Mouse (Mus musculus): Measurements from ENCODE around the gene Clps. TPM values are rescaled to one million over a fixed set of nuclear protein-coding genes. Genes with fewer than 3 reads are reported as not detected.

Clps gene
- polyA plus RNA-seq, 1 experiment from 2014 or later = not detected

DNA sequence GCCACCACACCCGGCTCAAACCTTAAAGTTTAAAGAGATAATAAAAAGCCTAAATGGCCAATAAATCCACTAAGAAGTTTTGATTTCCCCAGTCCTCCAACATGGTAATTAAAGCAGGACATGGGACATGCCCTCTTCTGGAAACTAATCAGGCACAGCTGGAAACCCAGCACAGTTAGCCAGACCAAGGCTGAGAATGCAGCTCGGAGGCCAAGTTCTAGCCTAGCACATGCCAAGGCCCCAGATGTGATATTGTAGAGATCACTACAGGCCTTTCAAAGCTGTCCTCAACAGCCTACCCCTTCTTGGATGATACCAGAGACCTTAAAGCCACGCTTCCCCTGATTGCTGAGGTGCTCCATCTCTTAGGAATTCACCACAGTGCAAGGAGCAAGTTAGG, 25.9 kb upstream of the Clps start:
- WGBS = 88% methylated on average over 3 of the region's 3 CpGs
- H3K4me1 ChIP-seq (replicated peaks; ENCODE audit: control insufficient read depth, insufficient read depth, low read length) = no peaks in the 10 kb centered on the region
- H3K27me3 ChIP-seq (ENCODE audit: control insufficient read depth, insufficient read depth, low read length) = no peaks in the 10 kb centered on the region
- ATAC-seq (replicated peaks; ENCODE audit: low FRiP score) (no peak), DNase-seq (ENCODE audit: low spot score) (no peak)
- peaks cover 12% of the 10 kb centered on the region for H3K36me3 ChIP-seq (ENCODE audit: control insufficient read depth, insufficient read depth, low read length)
- no peak overlapping the region for H3K4me2 ChIP-seq (ENCODE audit: low read depth, low read length, severe bottlenecking)
- H3K4me3 ChIP-seq (ENCODE audit: low read depth, low read length) = no peak overlapping the region
- no peak overlapping the region for H3K9ac ChIP-seq (ENCODE audit: low read length)
- no peak overlapping the region for H3K27ac ChIP-seq (ENCODE audit: low read depth, low read length)
- H3K9me3 ChIP-seq (ENCODE audit: control insufficient read depth, low read length) = no peaks in the 10 kb centered on the region

DNA sequence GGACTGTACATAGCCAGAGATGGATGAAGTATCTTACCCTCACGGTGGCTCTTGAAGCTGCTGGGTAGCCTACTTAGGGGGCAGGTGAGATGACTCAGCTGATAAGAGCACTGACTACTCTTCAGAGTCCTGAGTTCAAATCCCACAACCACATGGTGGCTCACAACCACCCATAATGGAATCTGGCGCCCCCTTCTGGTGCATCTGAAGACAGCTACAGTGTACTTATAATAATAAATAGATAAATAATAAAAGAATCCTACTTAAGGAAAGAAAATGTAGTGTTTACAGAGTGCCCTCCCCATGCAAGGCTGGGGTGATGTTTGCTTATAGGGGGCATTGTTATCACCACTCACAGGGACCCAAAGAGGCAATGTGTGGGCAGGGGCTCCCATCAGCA, 20.5 kb upstream of the Clps start:
- Histone ChIP-seq H3K27me3 (ENCODE audit: control insufficient read depth, insufficient read depth, low read length) (no peaks in the 10 kb centered on the region), H3K9me3 (ENCODE audit: control insufficient read depth, low read length) (no peaks in the 10 kb centered on the region), H3K36me3 (ENCODE audit: control insufficient read depth, insufficient read depth, low read length) (no peaks in the 10 kb centered on the region), H3K4me3 (ENCODE audit: low read depth, low read length) (no peak overlapping the region), H3K4me2 (ENCODE audit: low read depth, low read length, severe bottlenecking) (no peak overlapping the region), H3K9ac (ENCODE audit: low read length) (no peak overlapping the region), H3K27ac (ENCODE audit: low read depth, low read length) (no peak overlapping the region), H3K4me1 (replicated peaks; ENCODE audit: control insufficient read depth, insufficient read depth, low read length) (no peaks in the 10 kb centered on the region)
- WGBS = 56% methylated on average over 2 of the region's 2 CpGs
- DNase-seq (ENCODE audit: low spot score) = no peak
- no peak for ATAC-seq (replicated peaks; ENCODE audit: low FRiP score)

- H3K9ac ChIP-seq (ENCODE audit: low read length) = no peak overlapping the region
- H3K4me2 ChIP-seq (ENCODE audit: low read depth, low read length, severe bottlenecking) = no peak overlapping the region
- H3K27me3 ChIP-seq (ENCODE audit: control insufficient read depth, insufficient read depth, low read length) = no peaks in the 10 kb centered on the region
- H3K36me3 ChIP-seq (ENCODE audit: control insufficient read depth, insufficient read depth, low read length) = no peaks in the 10 kb centered on the region
- H3K4me1 ChIP-seq (replicated peaks; ENCODE audit: control insufficient read depth, insufficient read depth, low read length) = no peaks in the 10 kb centered on the region
- no peak overlapping the region for H3K4me3 ChIP-seq (ENCODE audit: low read depth, low read length)
- 5% methylated on average over 9 of the region's 9 CpGs for WGBS
- ATAC-seq (replicated peaks; ENCODE audit: low FRiP score) = no peak
- peak; percentile 86 for DNase-seq (ENCODE audit: low spot score)
- H3K9me3 ChIP-seq (ENCODE audit: control insufficient read depth, low read length) = no peaks in the 10 kb centered on the region
- no peak overlapping the region for H3K27ac ChIP-seq (ENCODE audit: low read depth, low read length)
These were observed 19.8 kb upstream of the Clps start for GRCm38 (mm10) chr17:28580396-28580795.

- ATAC-seq (replicated peaks; ENCODE audit: low FRiP score) (peak; percentile 88), DNase-seq (ENCODE audit: low spot score) (peak; percentile 90)
- Histone ChIP-seq H3K27me3 (ENCODE audit: control insufficient read depth, insufficient read depth, low read length) (no peaks in the 10 kb centered on the region), H3K4me1 (replicated peaks; ENCODE audit: control insufficient read depth, insufficient read depth, low read length) (no peaks in the 10 kb centered on the region), H3K9me3 (ENCODE audit: control insufficient read depth, low read length) (no peaks in the 10 kb centered on the region), H3K36me3 (ENCODE audit: control insufficient read depth, insufficient read depth, low read length) (no peaks in the 10 kb centered on the region), H3K27ac (ENCODE audit: low read depth, low read length) (no peak within 1 kb of the TSS), H3K9ac (ENCODE audit: low read length) (no peak within 1 kb of the TSS), H3K4me2 (ENCODE audit: low read depth, low read length, severe bottlenecking) (peak within 1 kb of the TSS; percentile 32), H3K4me3 (ENCODE audit: low read depth, low read length) (peak within 1 kb of the TSS; percentile 14)
- 14% methylated on average over 50 of the region's 50 CpGs for WGBS
These were observed 14.9 kb upstream of the Clps start, which contains the start of gene Lhfpl5 for GRCm38 (mm10) chr17:28575244-28576125. TSS of gene Lhfpl5 (plus strand) at chr17:28575641.

GRCm38 (mm10) chr17:28572941-28573340, 12.4 kb upstream of the Clps start:
- Histone ChIP-seq H3K9me3 (ENCODE audit: control insufficient read depth, low read length) (no peaks in the 10 kb centered on the region), H3K4me3 (ENCODE audit: low read depth, low read length) (no peak overlapping the region), H3K36me3 (ENCODE audit: control insufficient read depth, insufficient read depth, low read length) (no peaks in the 10 kb centered on the region), H3K4me2 (ENCODE audit: low read depth, low read length, severe bottlenecking) (no peak overlapping the region), H3K27me3 (ENCODE audit: control insufficient read depth, insufficient read depth, low read length) (no peaks in the 10 kb centered on the region), H3K27ac (ENCODE audit: low read depth, low read length) (no peak overlapping the region), H3K4me1 (replicated peaks; ENCODE audit: control insufficient read depth, insufficient read depth, low read length) (no peaks in the 10 kb centered on the region), H3K9ac (ENCODE audit: low read length) (no peak overlapping the region)
- ATAC-seq (replicated peaks; ENCODE audit: low FRiP score) = no peak
- DNase-seq (ENCODE audit: low spot score) = no peak
- WGBS = 88% methylated on average over 6 of the region's 6 CpGs

DNA sequence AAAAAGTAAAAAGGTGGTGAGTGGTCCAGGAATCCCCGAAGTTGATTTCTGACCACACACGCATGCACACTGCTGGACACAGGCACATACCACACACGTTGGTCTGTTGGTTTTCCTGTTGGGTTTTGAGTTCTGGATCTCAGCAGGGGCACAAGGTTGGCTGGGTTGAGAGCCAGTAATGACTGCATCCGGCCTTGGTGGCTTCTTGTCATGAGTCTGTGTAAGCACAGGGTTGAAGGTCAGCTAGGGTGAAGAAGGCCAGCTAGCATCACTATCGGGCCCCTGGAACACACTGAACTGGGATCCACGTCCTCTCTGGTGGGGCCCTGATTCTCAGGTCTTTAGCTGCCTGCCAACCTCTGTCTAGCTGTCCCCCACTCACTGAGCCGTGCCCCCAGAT, 12.0 kb upstream of the Clps start:
- no peak for DNase-seq (ENCODE audit: low spot score)
- H3K9ac ChIP-seq (ENCODE audit: low read length) = no peak overlapping the region
- WGBS = 89% methylated on average over 7 of the region's 7 CpGs
- no peak overlapping the region for H3K4me3 ChIP-seq (ENCODE audit: low read depth, low read length)
- H3K4me1 ChIP-seq (replicated peaks; ENCODE audit: control insufficient read depth, insufficient read depth, low read length) = no peaks in the 10 kb centered on the region
- no peaks in the 10 kb centered on the region for H3K9me3 ChIP-seq (ENCODE audit: control insufficient read depth, low read length)
- H3K27me3 ChIP-seq (ENCODE audit: control insufficient read depth, insufficient read depth, low read length) = no peaks in the 10 kb centered on the region
- H3K4me2 ChIP-seq (ENCODE audit: low read depth, low read length, severe bottlenecking) = no peak overlapping the region
- H3K27ac ChIP-seq (ENCODE audit: low read depth, low read length) = no peak overlapping the region
- no peaks in the 10 kb centered on the region for H3K36me3 ChIP-seq (ENCODE audit: control insufficient read depth, insufficient read depth, low read length)
- ATAC-seq (replicated peaks; ENCODE audit: low FRiP score) = no peak

GRCm38 (mm10) chr17:28571868-28572267, 11.3 kb upstream of the Clps start:
- Histone ChIP-seq H3K27ac (ENCODE audit: low read depth, low read length) (no peak overlapping the region), H3K4me3 (ENCODE audit: low read depth, low read length) (no peak overlapping the region), H3K4me2 (ENCODE audit: low read depth, low read length, severe bottlenecking) (no peak overlapping the region), H3K36me3 (ENCODE audit: control insufficient read depth, insufficient read depth, low read length) (no peaks in the 10 kb centered on the region), H3K4me1 (replicated peaks; ENCODE audit: control insufficient read depth, insufficient read depth, low read length) (no peaks in the 10 kb centered on the region), H3K9me3 (ENCODE audit: control insufficient read depth, low read length) (no peaks in the 10 kb centered on the region), H3K27me3 (ENCODE audit: control insufficient read depth, insufficient read depth, low read length) (no peaks in the 10 kb centered on the region), H3K9ac (ENCODE audit: low read length) (no peak overlapping the region)
- DNase-seq (ENCODE audit: low spot score) (no peak), ATAC-seq (replicated peaks; ENCODE audit: low FRiP score) (no peak)
- WGBS = 84% methylated on average over 3 of the region's 3 CpGs

- no peaks in the 10 kb centered on the region for H3K4me1 ChIP-seq (replicated peaks; ENCODE audit: control insufficient read depth, insufficient read depth, low read length)
- no peak for DNase-seq (ENCODE audit: low spot score)
- WGBS = 20% methylated on average over 3 of the region's 3 CpGs
- H3K4me3 ChIP-seq (ENCODE audit: low read depth, low read length) = no peak overlapping the region
- H3K9ac ChIP-seq (ENCODE audit: low read length) = no peak overlapping the region
- H3K27ac ChIP-seq (ENCODE audit: low read depth, low read length) = no peak overlapping the region
- no peaks in the 10 kb centered on the region for H3K27me3 ChIP-seq (ENCODE audit: control insufficient read depth, insufficient read depth, low read length)
- H3K36me3 ChIP-seq (ENCODE audit: control insufficient read depth, insufficient read depth, low read length) = no peaks in the 10 kb centered on the region
- no peak for ATAC-seq (replicated peaks; ENCODE audit: low FRiP score)
- no peaks in the 10 kb centered on the region for H3K9me3 ChIP-seq (ENCODE audit: control insufficient read depth, low read length)
- H3K4me2 ChIP-seq (ENCODE audit: low read depth, low read length, severe bottlenecking) = no peak overlapping the region
These were observed 7.0 kb upstream of the Clps start for GRCm38 (mm10) chr17:28567541-28567940.

DNA sequence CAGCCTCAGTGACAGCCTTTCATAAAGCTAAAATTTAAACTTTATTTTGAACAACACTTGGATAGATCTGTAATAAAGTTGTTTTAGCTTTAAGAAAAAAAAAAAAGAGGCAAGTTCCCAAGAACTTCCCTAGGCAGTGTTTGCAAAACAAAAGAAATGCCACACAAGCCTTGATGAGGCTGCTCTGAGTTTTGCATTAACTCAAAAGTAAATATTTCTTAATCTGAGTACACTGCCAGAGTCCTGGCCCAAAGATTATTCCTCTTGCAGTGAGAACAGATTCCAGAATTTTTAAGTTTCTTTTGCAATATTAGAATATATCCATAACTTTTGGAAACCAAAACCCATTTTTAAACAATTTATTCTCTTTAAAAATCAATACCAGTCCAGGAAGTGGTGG, 4.6 kb upstream of the Clps start:
- no peak overlapping the region for H3K4me3 ChIP-seq (ENCODE audit: low read depth, low read length)
- H3K4me1 ChIP-seq (replicated peaks; ENCODE audit: control insufficient read depth, insufficient read depth, low read length) = no peaks in the 10 kb centered on the region
- H3K27me3 ChIP-seq (ENCODE audit: control insufficient read depth, insufficient read depth, low read length) = no peaks in the 10 kb centered on the region
- ATAC-seq (replicated peaks; ENCODE audit: low FRiP score) = no peak
- H3K27ac ChIP-seq (ENCODE audit: low read depth, low read length) = no peak overlapping the region
- H3K9ac ChIP-seq (ENCODE audit: low read length) = no peak overlapping the region
- no peak for DNase-seq (ENCODE audit: low spot score)
- H3K4me2 ChIP-seq (ENCODE audit: low read depth, low read length, severe bottlenecking) = no peak overlapping the region
- H3K36me3 ChIP-seq (ENCODE audit: control insufficient read depth, insufficient read depth, low read length) = no peaks in the 10 kb centered on the region
- no peaks in the 10 kb centered on the region for H3K9me3 ChIP-seq (ENCODE audit: control insufficient read depth, low read length)

Measured in forebrain, embryonic 11.5 days (tissue).